In the genomic region with DNA sequence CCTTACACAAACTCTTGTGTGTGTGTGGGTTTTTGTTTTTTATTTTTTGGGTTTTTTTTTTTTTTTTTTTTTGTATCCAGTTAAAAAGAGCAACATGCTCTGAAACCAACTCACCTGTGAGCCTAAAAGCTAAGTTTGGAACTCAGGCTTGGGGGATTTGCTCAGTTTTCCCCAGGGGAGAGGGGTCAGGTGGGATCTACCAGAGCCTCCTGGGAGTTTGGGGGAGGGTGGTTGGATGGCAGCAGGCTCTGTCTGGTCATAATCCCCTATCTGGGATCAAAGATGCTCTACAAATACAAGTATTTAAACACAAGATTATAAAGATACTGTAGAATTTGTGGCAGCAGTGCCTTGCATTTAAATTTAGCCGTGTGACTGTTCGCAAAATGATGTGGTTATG, we compare ENCODE assay signal across 22 mouse cellular contexts.
A peak's percentile ranks its signal among the peaks of the same experiment; 100 is the strongest.
DNase-seq lines count a peak whose midpoint lies in the region; ATAC-seq and TF ChIP-seq lines count a peak whose summit lies in the region.
"Had no signal": no experiment of that assay in that cellular context is flagged by ENCODE, and none has a peak within 500 bp of the region (broad histone marks: within the 10 kb centered on the region; RNA-seq: fewer than 3 reads in every experiment).

No protein-coding gene starts in this region.

- no peak for TF ChIP-seq CTCF in layer of hippocampus, adult 2 months (conservative IDR thresholded peaks at IDR 0.05)

- peaks cover 21% of the 10 kb centered on the region for H3K4me1 ChIP-seq in forebrain, embryonic 15.5 days
- H3K4me1 ChIP-seq in forebrain, embryonic 12.5 days = peaks cover 10% of the 10 kb centered on the region; the same call in 1 of the 2 replicates
- H3K4me1 ChIP-seq: embryonic facial prominence, embryonic 13.5 days; intestine, embryonic 15.5 days had no signal

- no peak for ATAC-seq in forebrain, embryonic 15.5 days (replicated peaks)
- no peak for ATAC-seq in forebrain, embryonic 12.5 days (ENCODE audit: low FRiP score)
- ATAC-seq: activated CD4-positive, CD25-positive, alpha-beta regulatory T cell, adult 4 months; intestine, embryonic 15.5 days had no signal

- 68% methylated on average over 2 of the region's 2 CpGs for WGBS in forebrain, embryonic 15.5 days
- WGBS in forebrain, embryonic 12.5 days = 82% methylated on average over 2 of the region's 2 CpGs

- H3K9me3 ChIP-seq in forebrain, embryonic 15.5 days = no peaks in the 10 kb centered on the region
- no peaks in the 10 kb centered on the region for H3K9me3 ChIP-seq in forebrain, embryonic 12.5 days
- H3K9me3 ChIP-seq: embryonic facial prominence, embryonic 10.5 days; embryonic facial prominence, embryonic 13.5 days; hindbrain, embryonic 10.5 days; hindbrain, embryonic 13.5 days; intestine, embryonic 15.5 days had no signal

- H3K27me3 ChIP-seq in forebrain, embryonic 15.5 days = no peaks in the 10 kb centered on the region
- no peaks in the 10 kb centered on the region for H3K27me3 ChIP-seq in forebrain, embryonic 12.5 days
- H3K27me3 ChIP-seq: embryonic facial prominence, embryonic 13.5 days; hindbrain, embryonic 13.5 days; intestine, embryonic 15.5 days had no signal

- no peak overlapping the region for H3K4me3 ChIP-seq in forebrain, embryonic 15.5 days
- H3K4me3 ChIP-seq in forebrain, embryonic 12.5 days (replicated peaks) = no peak overlapping the region
- no peak overlapping the region for H3K4me3 ChIP-seq in layer of hippocampus, adult 2 months
- H3K4me3 ChIP-seq: embryonic facial prominence, embryonic 10.5 days; embryonic facial prominence, embryonic 13.5 days; erythroblast, embryonic 14.5 days; gastrocnemius, adult 2 months; hindbrain, embryonic 10.5 days; hindbrain, embryonic 13.5 days; intestine, embryonic 15.5 days had no signal

- H3K36me3 ChIP-seq in forebrain, embryonic 15.5 days = no peaks in the 10 kb centered on the region
- no peaks in the 10 kb centered on the region for H3K36me3 ChIP-seq in forebrain, embryonic 12.5 days (replicated peaks)
- H3K36me3 ChIP-seq: embryonic facial prominence, embryonic 10.5 days; embryonic facial prominence, embryonic 13.5 days; hindbrain, embryonic 10.5 days; hindbrain, embryonic 13.5 days; intestine, embryonic 15.5 days had no signal

- DNase-seq in cerebellum, postnatal 10 days = peak; percentile 60
- no peak for DNase-seq in cerebellum, adult 9-11 months
- no peak for DNase-seq in layer of hippocampus, adult 2 months (ENCODE audit: low spot score in 2 of 2)
- DNase-seq in layer of hippocampus, adult 11-12 months (ENCODE audit: low spot score) = no peak
- DNase-seq in right cerebral cortex, postnatal 10 days (ENCODE audit: low spot score in 2 of 2) = peak; percentile 21 to 42
- no peak for DNase-seq in right cerebral cortex, postnatal 25 days
- DNase-seq: adrenal gland, adult 8-10 months; adrenal gland, postnatal 25 days; cerebellum, adult 11 months; embryo, embryonic 11 days; gastrocnemius, adult 2 months; kidney, adult 11 months had no signal

- H3K9ac ChIP-seq in forebrain, embryonic 15.5 days (replicated peaks) = no peak overlapping the region
- H3K9ac ChIP-seq in forebrain, embryonic 12.5 days = no peak overlapping the region
- H3K9ac ChIP-seq: embryonic facial prominence, embryonic 13.5 days; hindbrain, embryonic 13.5 days; intestine, embryonic 15.5 days had no signal

- no peak overlapping the region for H3K4me2 ChIP-seq in forebrain, embryonic 15.5 days (replicated peaks)
- H3K4me2 ChIP-seq in forebrain, embryonic 12.5 days = no peak overlapping the region
- H3K4me2 ChIP-seq: embryonic facial prominence, embryonic 13.5 days; heart, embryonic 11.5 days; hindbrain, embryonic 13.5 days; intestine, embryonic 15.5 days had no signal

- peak overlapping the region; percentile 80 for H3K27ac ChIP-seq in forebrain, embryonic 15.5 days (replicated peaks)
- no peak overlapping the region for H3K27ac ChIP-seq in forebrain, embryonic 12.5 days
- H3K27ac ChIP-seq in layer of hippocampus, adult 2 months = peak overlapping the region; percentile 61; the same call in 1 of the 2 replicates
- H3K27ac ChIP-seq: embryonic facial prominence, embryonic 10.5 days; embryonic facial prominence, embryonic 13.5 days; gastrocnemius, adult 2 months; hindbrain, embryonic 13.5 days; intestine, embryonic 15.5 days had no signal

Comparison
In these comparisons a context has a peak if more than half of its experiments do, and no peak if none do; other contexts are left out.
1. DNase-seq: peak in cerebellum, postnatal 10 days (2 of 2) and right cerebral cortex, postnatal 10 days (2 of 2); none in cerebellum, adult 9-11 months (single experiment), layer of hippocampus, adult 2 months (0 of 2), layer of hippocampus, adult 11-12 months (single experiment) and right cerebral cortex, postnatal 25 days (single experiment).